Mouse (Mus musculus) small intestine, adult 2 months (tissue): ENCODE measurements around the gene Alg13. TPM values are rescaled to one million over a fixed set of nuclear protein-coding genes. Genes with fewer than 3 reads are reported as not detected.
A peak's percentile ranks its signal among the peaks of the same experiment; 100 is the strongest.

Source experiments
- H3K27ac ChIP-seq: fragments of 200-500 bp; 2 replicates; pipeline ENCODE4 v1.5.1; 2012; ENCODE audit warnings: low read depth, low read length, control low read depth, inconsistent platforms; ENCODE audit not compliant: insufficient read depth
- H3K27me3 ChIP-seq: fragments of 200-500 bp; 2 replicates; pipeline ENCODE4 v1.6.1; 2012; ENCODE audit warnings: mild to moderate bottlenecking, moderate library complexity, low read length, inconsistent platforms; ENCODE audit not compliant: control insufficient read depth, insufficient read depth
- H3K36me3 ChIP-seq: fragments of 200-500 bp; 2 replicates; pipeline ENCODE4 v1.6.1; 2012; ENCODE audit warnings: mild to moderate bottlenecking, low read length, control low read depth, inconsistent platforms; ENCODE audit not compliant: control insufficient read depth, insufficient read depth
- H3K4me1 ChIP-seq: fragments of 200-500 bp; 2 replicates; pipeline ENCODE4 v1.6.1; 2012; ENCODE audit warnings: low read length, inconsistent platforms, mixed read lengths; ENCODE audit not compliant: control insufficient read depth, insufficient read depth, insufficient read length
- H3K4me3 ChIP-seq: fragments of 200-500 bp; 2 replicates; pipeline ENCODE4 v1.5.1; 2012; ENCODE audit warnings: low read depth, mild to moderate bottlenecking, control low read depth, inconsistent platforms, low read length, moderate library complexity
- CTCF ChIP-seq: fragments of 200-500 bp; IDR thresholded peaks from 2 replicates; pipeline ENCODE4 v1.5.1; 2012; ENCODE audit warnings: low read depth, mild to moderate bottlenecking, control low read depth, inconsistent platforms, low read length, moderate library complexity, mixed read lengths; ENCODE audit not compliant: insufficient replicate concordance, insufficient read length; ENCODE audit errors: extremely low read depth
- POLR2A ChIP-seq: fragments of 200-500 bp; IDR thresholded peaks from 2 replicates; pipeline ENCODE4 v1.6.1; 2012; ENCODE audit warnings: low read depth, mild to moderate bottlenecking, control low read depth, inconsistent platforms, low read length, moderate library complexity
- WGBS: fragments of 180-500 bp; shearing (Covaris S2); methylation state at CpG from one replicate; pipeline ENCODE4 v1.1.7; 2018; 5-methylcytosine and 5-hydroxymethylcytosine counted together
- polyA plus RNA-seq: library from polyadenylated mRNA; depleted of rRNA; stranded (reverse); fragments of >200 nt; gene quantifications from 2 replicates; pipeline ENCODE4 v1.2.3, GENCODE M21; 2012; rRNA removed

The Alg13 gene
- 1.6 and 3.4 TPM in 2 replicates for polyA plus RNA-seq

GRCm38 (mm10) chrX:144317548-144318163 is at the start of gene Alg13:
Alg13 (plus strand) TSS chrX:144317804.
- 15% methylated on average over 46 of the region's 47 CpGs for WGBS
- H3K36me3 ChIP-seq, result no peaks in the 10 kb centered on the region
- TF ChIP-seq CTCF (no peak), POLR2A (no peak)
- peak within 1 kb of the TSS; percentile 99 for H3K4me3 ChIP-seq
- no peak within 1 kb of the TSS for H3K27ac ChIP-seq
- no peaks in the 10 kb centered on the region for H3K4me1 ChIP-seq
- H3K27me3 ChIP-seq, result no peaks in the 10 kb centered on the region

- H3K4me3 ChIP-seq, result no peak overlapping the region
- no peaks in the 10 kb centered on the region for H3K36me3 ChIP-seq
- TF ChIP-seq POLR2A, result no peak
- no peak for TF ChIP-seq CTCF
- H3K27ac ChIP-seq, result no peak overlapping the region
- H3K27me3 ChIP-seq, result no peaks in the 10 kb centered on the region
- H3K4me1 ChIP-seq, result no peaks in the 10 kb centered on the region
- WGBS, result 56% methylated on average over 1 of the region's 1 CpGs
These were observed 49.0 kb upstream of the Alg13 start for GRCm38 (mm10) chrX:144268606-144269005.

DNA sequence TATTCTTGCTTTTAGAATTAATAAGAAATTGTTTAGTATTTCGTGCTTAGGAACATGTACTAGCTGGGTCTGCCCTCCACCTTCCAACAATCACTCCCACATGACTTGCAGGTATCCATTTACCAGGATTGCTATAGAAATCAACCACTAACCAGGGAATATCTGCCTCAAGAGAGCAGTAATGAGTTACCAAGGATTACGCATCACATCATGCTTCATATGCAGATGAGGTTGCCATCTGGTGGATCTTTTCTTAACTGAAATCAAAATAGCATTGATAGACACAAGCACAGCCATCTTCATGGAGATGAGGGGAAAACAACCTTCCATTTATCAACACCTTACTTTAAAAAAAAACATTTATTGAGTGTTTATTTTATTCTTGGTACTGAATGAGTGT is 16.1 kb upstream of the Alg13 start:
- no peaks in the 10 kb centered on the region for H3K36me3 ChIP-seq
- H3K4me3 ChIP-seq, result no peak overlapping the region
- no peaks in the 10 kb centered on the region for H3K4me1 ChIP-seq
- H3K27me3 ChIP-seq, result no peaks in the 10 kb centered on the region
- no peak overlapping the region for H3K27ac ChIP-seq
- TF ChIP-seq CTCF (no peak), POLR2A (no peak)
- WGBS, result 58% methylated on average over 2 of the region's 2 CpGs

- Histone ChIP-seq H3K27ac (no peak overlapping the region), H3K4me3 (no peak overlapping the region), H3K27me3 (no peaks in the 10 kb centered on the region), H3K36me3 (no peaks in the 10 kb centered on the region), H3K4me1 (no peaks in the 10 kb centered on the region)
- TF ChIP-seq POLR2A, result no peak
- TF ChIP-seq CTCF, result no peak
- WGBS, result 85% methylated on average over 2 of the region's 2 CpGs
These were observed 11.9 kb upstream of the Alg13 start for GRCm38 (mm10) chrX:144305659-144306058.

- Histone ChIP-seq H3K4me3 (no peak overlapping the region), H3K36me3 (no peaks in the 10 kb centered on the region), H3K27ac (no peak overlapping the region), H3K27me3 (no peaks in the 10 kb centered on the region), H3K4me1 (no peaks in the 10 kb centered on the region)
- WGBS, result 69% methylated on average over 2 of the region's 2 CpGs
- no peak for TF ChIP-seq CTCF
- TF ChIP-seq POLR2A, result no peak
These were observed 3.6 kb upstream of the Alg13 start for GRCm38 (mm10) chrX:144314041-144314440.

DNA sequence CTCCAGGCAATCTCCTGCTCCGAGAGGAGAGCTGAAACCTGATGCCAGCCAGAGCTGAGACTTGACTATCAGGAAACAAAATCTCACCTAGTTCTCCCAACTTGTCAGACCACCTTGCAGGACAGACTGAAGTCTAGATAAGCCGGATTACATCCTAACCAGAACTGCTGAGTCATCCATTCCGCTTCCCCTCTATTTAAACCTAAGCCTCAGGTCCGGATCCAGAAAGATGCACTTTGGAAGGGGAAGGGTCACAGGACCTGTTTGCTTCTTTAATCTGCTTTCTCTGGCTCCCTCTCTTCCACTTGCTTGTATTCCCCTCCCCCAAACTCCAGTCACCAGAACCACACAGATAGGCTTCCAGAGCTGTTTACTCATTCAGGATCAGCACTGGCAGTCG is 2.6 kb upstream of the Alg13 start:
- H3K27ac ChIP-seq, result no peak overlapping the region
- H3K4me1 ChIP-seq, result no peaks in the 10 kb centered on the region
- no peak for TF ChIP-seq CTCF
- no peaks in the 10 kb centered on the region for H3K27me3 ChIP-seq
- H3K36me3 ChIP-seq, result no peaks in the 10 kb centered on the region
- H3K4me3 ChIP-seq, result no peak overlapping the region
- WGBS, result 37% methylated on average over 5 of the region's 5 CpGs

GRCm38 (mm10) chrX:144316004-144316403 is 1.6 kb upstream of the Alg13 start:
- TF ChIP-seq CTCF, result no peak
- TF ChIP-seq POLR2A, result no peak
- Histone ChIP-seq H3K36me3 (no peaks in the 10 kb centered on the region), H3K4me1 (no peaks in the 10 kb centered on the region), H3K27ac (no peak overlapping the region), H3K4me3 (no peak overlapping the region), H3K27me3 (no peaks in the 10 kb centered on the region)
- 74% methylated on average over 5 of the region's 5 CpGs for WGBS
